Mouse (Mus musculus) bone marrow, adult 2 months (tissue): ENCODE measurements at regions not wholly inside any gene's neighbourhood (a gene's known extent, or its start where the extent isn't known, plus 50 kb on each side); places are given as distances from the start of the nearest gene placed in this dataset.

Experiments
- CTCF ChIP-seq: fragments of 200-500 bp; IDR thresholded peaks from 2 replicates; pipeline ENCODE4 v1.5.1; 2011; ENCODE audit warnings: low read length, control low read depth; ENCODE audit not compliant: control insufficient read depth, insufficient read depth
- POLR2A ChIP-seq: fragments of 200-500 bp; IDR thresholded peaks from 2 replicates; pipeline ENCODE4 v1.6.1; 2011; ENCODE audit warnings: low read depth, mild to moderate bottlenecking, control low read depth, low read length, borderline replicate concordance; ENCODE audit not compliant: control insufficient read depth

GRCm38 (mm10) chr1:35839446-35839845, 228.8 kb upstream of the Hs6st1 start:
- TF ChIP-seq CTCF (peak; percentile 38), POLR2A (no peak)
